Mouse (Mus musculus) testis, postnatal 10 days (tissue): ENCODE results near the gene Gpr142.

ENCODE experiments used
- DNase-seq: peaks from one replicate; pipeline ENCODE4 v3.0.0; 2021; ENCODE audit warnings: low spot score

The Gpr142 gene

GRCm38 (mm10) chr11:114844464-114845220 is 45.9 kb downstream of the Gpr142 start:
- DNase-seq, result no peak

GRCm38 (mm10) chr11:114846336-114846735 is 47.6 kb downstream of the Gpr142 start:
- no peak for DNase-seq

- DNase-seq, result no peak
Measured at GRCm38 (mm10) chr11:114847008-114847407, 48.3 kb downstream of the Gpr142 start.

GRCm38 (mm10) chr11:114849572-114849971 is 50.8 kb downstream of the Gpr142 start:
- no peak for DNase-seq

GRCm38 (mm10) chr11:114850066-114850451 is 51.3 kb downstream of the Gpr142 start:
- DNase-seq, result no peak

GRCm38 (mm10) chr11:114850452-114851268 is 51.9 kb downstream of the Gpr142 start, which contains the start of gene Gprc5c:
Gprc5c (plus strand) TSS chr11:114851152.
- peak; percentile 62 for DNase-seq

GRCm38 (mm10) chr11:114851269-114851607 is 52.5 kb downstream of the Gpr142 start:
- DNase-seq, result no peak

GRCm38 (mm10) chr11:114851608-114852310 is 53.0 kb downstream of the Gpr142 start:
- DNase-seq, result peak; percentile 80

- DNase-seq, result peak; percentile 44
Measured at GRCm38 (mm10) chr11:114852311-114853173, 53.8 kb downstream of the Gpr142 start.

- no peak for DNase-seq
Measured at GRCm38 (mm10) chr11:114853174-114853838, 54.6 kb downstream of the Gpr142 start.

GRCm38 (mm10) chr11:114854581-114854980 is 55.9 kb downstream of the Gpr142 start:
- DNase-seq, result peak; percentile 34

- no peak for DNase-seq
Measured at GRCm38 (mm10) chr11:114856125-114856524, 57.4 kb downstream of the Gpr142 start.
